Mouse (Mus musculus): ENCODE measurements around the gene Capza2. TPM values are rescaled to one million over a fixed set of nuclear protein-coding genes. Genes with fewer than 3 reads are reported as not detected.
A peak's percentile ranks its signal among the peaks of the same experiment; 100 is the strongest.
"Not testable (repeated sequence)": the region's sequence is repeated elsewhere in the genome, so short reads cannot be mapped to it uniquely, and the experiment has no call there.

The Capza2 gene
- polyA plus RNA-seq, 1 experiment = 18.2 TPM

DNA sequence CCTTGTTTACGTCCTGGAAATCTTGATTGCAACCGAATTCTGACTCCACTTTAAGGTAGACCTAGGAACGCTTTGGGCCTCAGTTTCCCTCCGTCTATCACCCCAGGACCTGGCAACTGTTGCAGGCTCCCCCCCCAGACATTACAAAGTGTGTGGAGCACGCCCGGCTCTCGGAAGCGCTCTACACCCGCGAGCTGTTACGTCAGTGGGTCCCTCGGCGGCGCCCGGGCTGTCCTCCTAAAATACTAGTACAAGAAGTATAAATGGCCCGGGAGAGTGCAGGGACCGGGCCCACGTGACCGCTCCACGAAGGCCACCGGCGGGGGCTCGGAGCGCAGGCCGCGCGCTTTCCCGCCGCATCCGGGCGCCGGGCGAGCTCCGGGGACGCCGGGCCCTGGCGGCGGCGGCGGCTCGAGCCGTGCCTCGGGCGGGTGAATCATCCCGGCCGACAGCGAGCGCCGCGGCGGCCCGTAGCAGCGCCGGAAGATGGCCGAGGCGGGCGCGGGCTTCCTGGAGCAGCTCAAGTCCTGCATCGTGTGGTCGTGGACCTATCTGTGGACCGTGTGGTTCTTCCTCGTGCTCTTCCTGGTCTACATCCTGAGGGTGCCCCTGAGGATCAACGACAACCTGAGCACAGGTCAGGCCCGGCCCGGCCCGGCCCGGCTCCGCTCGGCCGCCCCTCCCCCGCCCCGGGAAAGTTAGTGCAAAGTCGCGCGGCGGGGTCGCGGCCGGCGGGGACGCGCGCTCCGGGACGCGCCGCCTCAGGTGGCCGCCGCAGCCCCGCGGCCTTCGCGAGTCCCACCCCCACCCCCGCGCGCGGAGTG, 57.9 kb downstream of the Capza2 start:
- H3K4me1 ChIP-seq (replicated peaks; ENCODE audit: control insufficient read depth, insufficient read depth, low read length) = peaks cover 3% of the 10 kb centered on the region
- H3K27me3 ChIP-seq (ENCODE audit: control insufficient read depth, insufficient read depth, low read length) = no peaks in the 10 kb centered on the region
- H3K4me3 ChIP-seq (ENCODE audit: control insufficient read depth, insufficient read depth, low read length) = peak overlapping the region; percentile 64
- H3K27ac ChIP-seq (ENCODE audit: control insufficient read depth, insufficient read depth, low read length) = no peak overlapping the region
- DNase-seq = peak; percentile 60
- WGBS = 1% methylated on average over 92 of the region's 97 CpGs
- H3K36me3 ChIP-seq (ENCODE audit: control insufficient read depth, insufficient read depth, low read length) = no peaks in the 10 kb centered on the region
- TF ChIP-seq CTCF (IDR thresholded peaks at IDR 0.05; ENCODE audit: borderline replicate concordance, control insufficient read depth, extremely low read depth, insufficient read depth, low read length, poor library complexity) (no peak), POLR2A (IDR thresholded peaks at IDR 0.05; ENCODE audit: control insufficient read depth, extremely low read depth, insufficient read depth, low read length, poor library complexity) (no peak)

- Histone ChIP-seq H3K27ac (ENCODE audit: control insufficient read depth, insufficient read depth, low read length) (no peak overlapping the region), H3K36me3 (ENCODE audit: control insufficient read depth, insufficient read depth, low read length) (no peaks in the 10 kb centered on the region), H3K4me3 (ENCODE audit: control insufficient read depth, insufficient read depth, low read length) (peak overlapping the region; percentile 64), H3K4me1 (replicated peaks; ENCODE audit: control insufficient read depth, insufficient read depth, low read length) (peaks cover 3% of the 10 kb centered on the region), H3K27me3 (ENCODE audit: control insufficient read depth, insufficient read depth, low read length) (no peaks in the 10 kb centered on the region)
- DNase-seq = peak; percentile 72
- TF ChIP-seq CTCF (IDR thresholded peaks at IDR 0.05; ENCODE audit: borderline replicate concordance, control insufficient read depth, extremely low read depth, insufficient read depth, low read length, poor library complexity) (peak; percentile 50; the same call in 1 of the 2 replicates), POLR2A (IDR thresholded peaks at IDR 0.05; ENCODE audit: control insufficient read depth, extremely low read depth, insufficient read depth, low read length, poor library complexity) (0 out of 2 replicates have a peak, but pooled peaks have one; percentile 22)
- WGBS = 1% methylated on average over 46 of the region's 46 CpGs
Observed at GRCm38 (mm10) chr6:17694550-17694951, 58.5 kb downstream of the Capza2 start.

DNA sequence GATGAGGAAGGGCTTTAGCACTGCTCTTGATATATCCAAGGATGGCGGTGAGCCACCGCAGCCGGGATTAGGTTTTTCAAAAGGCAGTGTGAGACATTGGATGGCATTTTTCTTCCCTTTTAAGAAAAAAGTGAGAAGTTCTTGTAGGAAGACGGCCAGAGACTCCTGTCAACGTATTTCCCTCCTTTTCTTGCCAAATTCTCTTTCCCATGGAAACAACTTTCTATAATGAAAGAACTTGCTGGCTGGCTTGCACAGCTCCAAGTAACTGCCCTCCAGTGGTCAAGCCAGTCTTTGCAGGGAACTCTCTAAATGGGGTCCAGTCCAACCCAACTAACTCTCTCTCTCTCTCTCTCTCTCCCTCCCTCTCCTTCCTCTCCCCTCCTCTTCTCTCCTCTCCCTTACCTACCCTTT, 60.3 kb downstream of the Capza2 start:
- peak; percentile 38 for DNase-seq
- WGBS = 89% methylated on average over 5 of the region's 5 CpGs
- peaks cover 3% of the 10 kb centered on the region for H3K4me1 ChIP-seq (replicated peaks; ENCODE audit: control insufficient read depth, insufficient read depth, low read length)
- H3K27me3 ChIP-seq (ENCODE audit: control insufficient read depth, insufficient read depth, low read length) = no peaks in the 10 kb centered on the region
- H3K27ac ChIP-seq (ENCODE audit: control insufficient read depth, insufficient read depth, low read length) = no peak overlapping the region
- no peak overlapping the region for H3K4me3 ChIP-seq (ENCODE audit: control insufficient read depth, insufficient read depth, low read length)
- TF ChIP-seq POLR2A (IDR thresholded peaks at IDR 0.05; ENCODE audit: control insufficient read depth, extremely low read depth, insufficient read depth, low read length, poor library complexity) (no peak), CTCF (IDR thresholded peaks at IDR 0.05; ENCODE audit: borderline replicate concordance, control insufficient read depth, extremely low read depth, insufficient read depth, low read length, poor library complexity) (no peak)
- no peaks in the 10 kb centered on the region for H3K36me3 ChIP-seq (ENCODE audit: control insufficient read depth, insufficient read depth, low read length)

GRCm38 (mm10) chr6:17700936-17701612, 65.0 kb downstream of the Capza2 start:
- Histone ChIP-seq H3K27me3 (ENCODE audit: control insufficient read depth, insufficient read depth, low read length) (no peaks in the 10 kb centered on the region), H3K4me3 (ENCODE audit: control insufficient read depth, insufficient read depth, low read length) (no peak overlapping the region), H3K36me3 (ENCODE audit: control insufficient read depth, insufficient read depth, low read length) (no peaks in the 10 kb centered on the region), H3K27ac (ENCODE audit: control insufficient read depth, insufficient read depth, low read length) (no peak overlapping the region), H3K4me1 (replicated peaks; ENCODE audit: control insufficient read depth, insufficient read depth, low read length) (no peaks in the 10 kb centered on the region)
- WGBS = 83% methylated on average over 7 of the region's 7 CpGs
- no peak for TF ChIP-seq POLR2A (IDR thresholded peaks at IDR 0.05; ENCODE audit: control insufficient read depth, extremely low read depth, insufficient read depth, low read length, poor library complexity)
- no peak for TF ChIP-seq CTCF (IDR thresholded peaks at IDR 0.05; ENCODE audit: borderline replicate concordance, control insufficient read depth, extremely low read depth, insufficient read depth, low read length, poor library complexity)
- DNase-seq = no peak

DNA sequence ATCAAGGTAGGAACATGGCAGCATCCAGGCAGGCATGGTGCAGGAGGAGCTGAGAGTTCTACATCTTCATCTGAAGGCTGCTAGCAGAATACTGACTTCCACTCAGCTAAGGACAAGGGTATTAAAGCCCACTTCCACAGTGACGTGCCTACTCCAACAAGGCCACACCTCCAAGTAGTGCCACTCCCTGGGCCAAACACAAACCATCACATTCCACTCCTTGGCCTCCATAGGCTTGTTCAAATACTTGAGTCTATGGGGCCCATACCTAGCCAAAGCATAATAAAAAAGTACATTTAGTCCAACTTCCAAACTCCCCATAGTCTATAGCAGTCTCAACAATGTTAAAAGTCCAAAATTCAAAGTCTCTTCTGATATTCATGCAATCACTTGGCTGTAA, 68.0 kb downstream of the Capza2 start:
- H3K36me3 ChIP-seq (ENCODE audit: control insufficient read depth, insufficient read depth, low read length); DNase-seq; H3K4me1 ChIP-seq (replicated peaks; ENCODE audit: control insufficient read depth, insufficient read depth, low read length); H3K4me3 ChIP-seq (ENCODE audit: control insufficient read depth, insufficient read depth, low read length); H3K27ac ChIP-seq (ENCODE audit: control insufficient read depth, insufficient read depth, low read length); H3K27me3 ChIP-seq (ENCODE audit: control insufficient read depth, insufficient read depth, low read length): not testable (repeated sequence)
- 97% methylated on average over 1 of the region's 1 CpGs for WGBS

- 91% methylated on average over 3 of the region's 3 CpGs for WGBS
- Histone ChIP-seq H3K36me3 (ENCODE audit: control insufficient read depth, insufficient read depth, low read length) (no peaks in the 10 kb centered on the region), H3K4me1 (replicated peaks; ENCODE audit: control insufficient read depth, insufficient read depth, low read length) (no peaks in the 10 kb centered on the region), H3K27ac (ENCODE audit: control insufficient read depth, insufficient read depth, low read length) (no peak overlapping the region), H3K4me3 (ENCODE audit: control insufficient read depth, insufficient read depth, low read length) (no peak overlapping the region), H3K27me3 (ENCODE audit: control insufficient read depth, insufficient read depth, low read length) (no peaks in the 10 kb centered on the region)
- TF ChIP-seq CTCF (IDR thresholded peaks at IDR 0.05; ENCODE audit: borderline replicate concordance, control insufficient read depth, extremely low read depth, insufficient read depth, low read length, poor library complexity) = no peak
- no peak for TF ChIP-seq POLR2A (IDR thresholded peaks at IDR 0.05; ENCODE audit: control insufficient read depth, extremely low read depth, insufficient read depth, low read length, poor library complexity)
- no peak for DNase-seq
Observed at GRCm38 (mm10) chr6:17705973-17706372, 69.9 kb downstream of the Capza2 start.

Other genes with a start within 250 kb of the Capza2 start
- gene Met, start 172.4 kb upstream of the Capza2 start, polyA plus RNA-seq (2012; rRNA removed) = 1.2 and 1.6 TPM in 2 replicates
- gene St7, start 56.7 kb downstream of the Capza2 start, polyA plus RNA-seq (2012; rRNA removed) = 8.6 and 9.7 TPM in 2 replicates